Mouse (Mus musculus): ENCODE results near the gene Vav1. TPM values are rescaled to one million over a fixed set of nuclear protein-coding genes. Genes with fewer than 3 reads are reported as not detected.
"Not testable (repeated sequence)": the region's sequence is repeated elsewhere in the genome, so short reads cannot be mapped to it uniquely, and the experiment has no call there.

Vav1 gene
- polyA plus RNA-seq, 1 experiment from 2014 or later, result 14.1 TPM

DNA sequence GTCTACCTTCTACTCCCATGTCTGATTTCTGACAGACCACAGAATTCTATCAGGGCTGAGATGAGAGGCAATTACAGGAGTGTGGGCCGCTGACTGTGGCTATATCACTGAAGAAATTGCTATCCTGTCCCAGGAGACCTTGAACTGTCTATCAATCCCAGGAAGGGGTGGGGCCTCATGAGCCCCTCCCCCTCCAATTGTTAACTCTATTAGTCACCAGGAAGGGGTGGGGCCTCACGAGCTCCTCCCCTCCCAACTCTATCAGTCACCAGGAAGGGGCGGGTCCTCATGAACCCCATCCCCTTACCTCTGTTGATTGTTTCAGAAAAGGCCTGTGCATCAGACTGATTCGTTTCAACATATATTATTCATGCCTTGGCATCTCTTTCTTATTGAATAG lies 53.3 kb downstream of the Vav1 start:
- Histone ChIP-seq H3K9ac (replicated peaks) (no peak overlapping the region), H3K9me3 (ENCODE audit: low read length) (no peaks in the 10 kb centered on the region), H3K4me2 (ENCODE audit: low read depth, low read length) (no peak overlapping the region), H3K27me3 (ENCODE audit: insufficient read depth, low read length) (no peaks in the 10 kb centered on the region), H3K27ac (ENCODE audit: low read depth) (no peak overlapping the region), H3K4me1 (ENCODE audit: insufficient read depth) (peaks cover 8% of the 10 kb centered on the region), H3K4me3 (ENCODE audit: low read depth, low read length) (no peak overlapping the region), H3K36me3 (replicated peaks; ENCODE audit: insufficient read depth, low read length) (peaks cover 7% of the 10 kb centered on the region; the same call in 1 of the 2 replicates)
- DNase-seq, result peak; percentile 46
- TF ChIP-seq EP300 (IDR thresholded peaks at IDR 0.05; ENCODE audit: low read depth), result no peak
- TF ChIP-seq CTCF (IDR thresholded peaks at IDR 0.05; ENCODE audit: low read depth), result no peak
- no peak for ATAC-seq
- WGBS (ENCODE audit: insufficient replicate concordance), result 69% methylated on average over 4 of the region's 4 CpGs

GRCm38 (mm10) chr17:57334001-57334760 lies 55.3 kb downstream of the Vav1 start:
- Histone ChIP-seq H3K4me3 (ENCODE audit: low read depth, low read length) (no peak overlapping the region), H3K9ac (replicated peaks) (no peak overlapping the region), H3K27ac (ENCODE audit: low read depth) (no peak overlapping the region), H3K4me2 (ENCODE audit: low read depth, low read length) (no peak overlapping the region), H3K27me3 (ENCODE audit: insufficient read depth, low read length) (no peaks in the 10 kb centered on the region), H3K36me3 (replicated peaks; ENCODE audit: insufficient read depth, low read length) (no peaks in the 10 kb centered on the region), H3K4me1 (ENCODE audit: insufficient read depth) (peaks cover 6% of the 10 kb centered on the region), H3K9me3 (ENCODE audit: low read length) (no peaks in the 10 kb centered on the region)
- TF ChIP-seq CTCF (IDR thresholded peaks at IDR 0.05; ENCODE audit: low read depth), result no peak
- no peak for TF ChIP-seq EP300 (IDR thresholded peaks at IDR 0.05; ENCODE audit: low read depth)
- WGBS (ENCODE audit: insufficient replicate concordance), result 66% methylated on average over 9 of the region's 9 CpGs
- DNase-seq (no peak), ATAC-seq (no peak)

- no peak for TF ChIP-seq EP300 (IDR thresholded peaks at IDR 0.05; ENCODE audit: low read depth)
- TF ChIP-seq CTCF (IDR thresholded peaks at IDR 0.05; ENCODE audit: low read depth), result peak; percentile 96
- no peak overlapping the region; the same call in 1 of the 2 replicates for H3K4me2 ChIP-seq (ENCODE audit: low read depth, low read length)
Observed at GRCm38 (mm10) chr17:57334761-57335150, 55.9 kb downstream of the Vav1 start.

GRCm38 (mm10) chr17:57335194-57335593 lies 56.3 kb downstream of the Vav1 start:
- H3K9ac ChIP-seq (replicated peaks); H3K36me3 ChIP-seq (replicated peaks; ENCODE audit: insufficient read depth, low read length); H3K9me3 ChIP-seq (ENCODE audit: low read length); H3K27me3 ChIP-seq (ENCODE audit: insufficient read depth, low read length); H3K4me1 ChIP-seq (ENCODE audit: insufficient read depth); H3K27ac ChIP-seq (ENCODE audit: low read depth); DNase-seq; H3K4me3 ChIP-seq (ENCODE audit: low read depth, low read length): not testable (repeated sequence)
- H3K4me2 ChIP-seq (ENCODE audit: low read depth, low read length), result peak overlapping the region; percentile 27; the same call in 1 of the 2 replicates
- ATAC-seq, result peak; percentile 47
- 48% methylated on average over 9 of the region's 9 CpGs for WGBS (ENCODE audit: insufficient replicate concordance)

More at GRCm38 (mm10) chr17:57334761-57335150, 55.9 kb downstream of the Vav1 start:
- ATAC-seq, result peak; percentile 53
- Histone ChIP-seq H3K36me3 (replicated peaks; ENCODE audit: insufficient read depth, low read length) (no peaks in the 10 kb centered on the region), H3K9me3 (ENCODE audit: low read length) (no peaks in the 10 kb centered on the region), H3K27ac (ENCODE audit: low read depth) (no peak overlapping the region), H3K9ac (replicated peaks) (no peak overlapping the region), H3K4me1 (ENCODE audit: insufficient read depth) (peaks cover 8% of the 10 kb centered on the region), H3K27me3 (ENCODE audit: insufficient read depth, low read length) (no peaks in the 10 kb centered on the region), H3K4me3 (ENCODE audit: low read depth, low read length) (no peak overlapping the region)
- peak; percentile 90 for DNase-seq
- 5% methylated on average over 16 of the region's 16 CpGs for WGBS (ENCODE audit: insufficient replicate concordance)

DNA sequence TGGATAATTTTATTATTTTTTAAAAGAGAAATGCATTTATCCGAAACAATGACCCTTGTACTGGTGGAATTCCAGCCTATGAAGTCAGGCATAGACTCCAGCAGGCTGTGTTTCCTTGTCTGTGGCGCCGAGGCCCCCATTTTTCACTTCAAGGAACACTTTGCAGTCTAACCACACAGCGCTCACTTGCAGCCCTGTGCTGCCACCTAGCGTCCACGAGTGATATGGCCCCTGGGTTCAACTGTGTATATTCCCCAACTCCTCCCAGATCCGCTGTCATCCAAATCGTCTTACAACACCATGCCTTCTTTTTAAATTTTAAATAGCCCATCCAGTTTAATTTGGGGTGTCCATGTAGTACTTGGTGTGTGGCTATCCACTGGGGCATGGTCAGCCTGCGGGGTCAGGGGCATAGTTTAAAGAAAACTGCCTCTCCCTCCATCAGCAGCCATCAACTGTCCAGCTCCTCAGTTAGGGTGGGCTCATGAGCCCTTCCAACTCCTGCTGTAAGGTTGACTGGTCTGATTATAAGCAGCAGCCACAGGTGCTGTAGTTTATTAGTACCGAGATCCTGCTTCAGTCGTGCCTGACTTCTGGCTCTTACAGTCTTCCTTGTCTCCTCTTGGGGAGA lies 56.9 kb downstream of the Vav1 start:
- no peaks in the 10 kb centered on the region for H3K36me3 ChIP-seq (replicated peaks; ENCODE audit: insufficient read depth, low read length)
- peak overlapping the region; percentile 27; the same call in 1 of the 2 replicates for H3K4me2 ChIP-seq (ENCODE audit: low read depth, low read length)
- H3K27ac ChIP-seq (ENCODE audit: low read depth), result no peak overlapping the region
- peak; percentile 79 for ATAC-seq
- H3K4me3 ChIP-seq (ENCODE audit: low read depth, low read length), result no peak overlapping the region
- H3K27me3 ChIP-seq (ENCODE audit: insufficient read depth, low read length), result no peaks in the 10 kb centered on the region
- DNase-seq, result peak; percentile 92
- no peak overlapping the region for H3K9ac ChIP-seq (replicated peaks)
- WGBS (ENCODE audit: insufficient replicate concordance), result 9% methylated on average over 11 of the region's 11 CpGs
- peaks cover 8% of the 10 kb centered on the region for H3K4me1 ChIP-seq (ENCODE audit: insufficient read depth)
- TF ChIP-seq EP300 (IDR thresholded peaks at IDR 0.05; ENCODE audit: low read depth) (no peak), CTCF (IDR thresholded peaks at IDR 0.05; ENCODE audit: low read depth) (peak; percentile 98)
- H3K9me3 ChIP-seq (ENCODE audit: low read length), result no peaks in the 10 kb centered on the region

GRCm38 (mm10) chr17:57337996-57338395 lies 59.1 kb downstream of the Vav1 start:
- H3K27ac ChIP-seq (ENCODE audit: low read depth), result no peak overlapping the region
- TF ChIP-seq CTCF (IDR thresholded peaks at IDR 0.05; ENCODE audit: low read depth) (no peak), EP300 (IDR thresholded peaks at IDR 0.05; ENCODE audit: low read depth) (no peak)
- WGBS (ENCODE audit: insufficient replicate concordance), result 50% methylated on average over 10 of the region's 10 CpGs
- H3K4me1 ChIP-seq (ENCODE audit: insufficient read depth), result peaks cover 8% of the 10 kb centered on the region
- H3K9ac ChIP-seq (replicated peaks), result no peak overlapping the region
- no peak overlapping the region for H3K4me2 ChIP-seq (ENCODE audit: low read depth, low read length)
- H3K9me3 ChIP-seq (ENCODE audit: low read length), result no peaks in the 10 kb centered on the region; the same call in 1 of the 2 replicates
- no peaks in the 10 kb centered on the region for H3K36me3 ChIP-seq (replicated peaks; ENCODE audit: insufficient read depth, low read length)
- DNase-seq (no peak), ATAC-seq (no peak)
- no peaks in the 10 kb centered on the region for H3K27me3 ChIP-seq (ENCODE audit: insufficient read depth, low read length)
- H3K4me3 ChIP-seq (ENCODE audit: low read depth, low read length), result no peak overlapping the region
